Mouse (Mus musculus): ENCODE data around the gene H2afy.

DNA sequence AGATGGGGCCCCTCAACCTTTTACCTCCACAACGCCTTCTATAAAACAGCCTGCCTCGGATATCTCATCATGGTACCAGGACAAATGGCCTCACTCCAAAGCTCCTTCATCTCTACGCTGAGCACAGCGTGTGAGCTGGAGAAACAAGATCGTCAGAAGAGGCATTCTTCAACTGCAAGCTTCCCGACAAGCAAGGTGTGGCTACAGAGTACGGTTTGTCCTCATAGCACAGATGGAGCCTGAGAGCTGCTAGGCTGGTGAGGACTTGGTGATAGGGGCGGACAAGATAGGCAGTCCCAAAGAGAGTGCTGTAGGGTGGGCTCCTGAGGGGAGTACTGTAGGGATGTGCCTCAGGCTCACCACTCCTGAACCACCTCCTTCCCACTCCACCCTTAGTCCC lies 5.6 kb downstream of the H2afy start:
- TF ChIP-seq EP300 (IDR thresholded peaks at IDR 0.05; ENCODE audit: low read depth) = no peak
- TF ChIP-seq CTCF (IDR thresholded peaks at IDR 0.05; ENCODE audit: low read depth) = no peak
